Mouse (Mus musculus) urinary bladder, postnatal 10 days (tissue): ENCODE results near the gene Klrb1c.
"Not testable (repeated sequence)": the region's sequence is repeated elsewhere in the genome, so short reads cannot be mapped to it uniquely, and the experiment has no call there.

Experiments used
- DNase-seq: peaks from one replicate; pipeline ENCODE4 v3.0.0; 2022; ENCODE audit warnings: low spot score

The Klrb1c gene

DNA sequence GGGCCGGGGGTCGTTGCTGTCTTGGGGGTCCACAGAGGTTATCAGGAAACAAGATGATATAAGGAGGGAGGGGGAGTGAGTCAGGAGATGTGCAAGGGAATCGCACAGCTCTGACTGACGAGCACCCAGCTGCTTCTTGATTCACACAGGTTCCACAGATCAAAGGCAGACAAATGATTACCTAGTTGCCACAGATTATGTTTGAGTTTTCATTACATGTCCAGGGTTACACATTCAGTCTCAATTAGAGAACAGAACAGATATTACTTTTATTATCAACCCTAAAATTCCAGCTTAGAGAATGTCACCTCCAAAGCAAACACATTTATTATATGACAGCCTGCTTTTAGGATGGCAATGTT, 33.6 kb downstream of the Klrb1c start:
- not testable (repeated sequence) for DNase-seq

DNA sequence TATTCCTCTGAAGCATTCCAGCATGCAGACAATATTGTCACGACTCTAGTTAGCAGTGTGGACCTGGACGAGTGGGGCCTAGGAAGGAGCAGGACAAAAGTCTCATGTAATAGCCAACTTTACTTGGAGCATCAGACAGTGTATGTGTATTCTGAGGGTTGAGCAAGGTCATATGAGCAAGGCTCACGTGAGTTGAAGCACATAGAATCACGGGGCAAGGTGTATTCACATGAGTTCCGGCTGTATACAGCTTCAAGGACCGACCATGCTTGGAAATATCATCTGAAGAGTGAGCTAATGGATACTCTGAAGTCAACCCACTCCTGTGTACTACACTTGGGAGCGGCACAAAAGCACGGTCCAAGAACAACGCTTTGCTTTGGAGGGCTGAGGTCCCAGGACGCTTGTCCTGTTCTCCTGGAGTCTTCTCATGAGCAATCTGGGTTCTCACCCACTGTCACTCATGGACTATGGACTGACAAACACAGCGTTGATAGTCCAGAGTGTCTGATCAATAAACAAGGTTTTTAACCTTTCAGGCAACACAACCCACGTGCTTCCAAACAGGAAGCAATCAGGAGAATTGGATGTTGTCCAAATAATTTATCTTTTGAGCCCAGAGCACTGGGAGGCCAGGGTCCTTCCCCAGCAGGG, 34.1 kb downstream of the Klrb1c start:
- not testable (repeated sequence) for DNase-seq

- DNase-seq, result not testable (repeated sequence)
Measured at GRCm38 (mm10) chr6:128754265-128754664, 34.8 kb downstream of the Klrb1c start.

DNA sequence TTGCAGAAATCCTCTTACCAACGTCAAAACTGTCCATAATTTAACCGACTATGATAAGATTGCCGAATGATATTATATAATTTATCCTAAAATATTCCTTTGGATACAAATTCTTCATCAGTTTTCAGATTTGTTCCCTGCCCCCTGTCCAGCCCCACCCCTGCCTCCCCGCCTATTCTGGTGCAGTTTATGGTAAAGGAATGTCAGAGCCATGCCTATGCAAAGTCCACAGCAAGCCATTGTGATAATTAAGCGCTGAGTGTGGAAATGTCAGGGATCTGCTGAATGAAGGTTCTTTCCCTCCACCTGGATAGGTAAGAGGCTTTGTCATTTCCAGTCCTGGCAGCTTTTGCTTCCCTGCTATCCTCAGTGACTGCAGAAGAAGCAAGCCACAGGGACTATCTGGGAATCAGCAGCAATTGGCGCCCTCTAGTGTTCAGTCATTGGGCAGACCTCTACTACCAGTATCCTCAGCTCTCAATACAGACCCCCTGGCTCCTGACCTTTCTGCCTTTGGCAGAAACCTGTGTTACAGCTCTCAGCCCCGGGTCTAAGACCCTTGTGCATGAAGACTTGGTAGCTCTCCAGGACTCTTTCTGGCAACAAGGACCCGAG, 35.3 kb downstream of the Klrb1c start:
- DNase-seq, result not testable (repeated sequence)

DNA sequence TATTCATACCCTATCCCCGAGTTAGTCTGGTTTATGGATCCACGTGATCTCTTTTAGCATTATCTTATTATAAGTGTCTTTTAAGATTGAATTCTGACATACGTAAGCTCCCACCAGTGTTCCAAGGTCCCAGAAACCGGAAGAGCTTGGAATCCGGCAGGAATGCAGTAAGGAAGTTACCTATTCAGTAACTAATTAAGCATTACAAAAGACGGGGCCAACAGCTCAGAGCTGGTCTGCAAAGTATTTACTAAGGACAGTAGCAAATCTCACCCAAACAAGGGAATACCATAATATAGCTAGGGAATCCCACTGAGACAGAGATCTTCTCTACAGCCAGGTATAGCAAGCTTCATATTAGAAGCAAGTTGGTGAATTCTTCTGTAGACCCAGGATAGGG, 42.0 kb downstream of the Klrb1c start:
- not testable (repeated sequence) for DNase-seq

GRCm38 (mm10) chr6:128737445-128737844, 51.6 kb downstream of the Klrb1c start:
- DNase-seq, result no peak

GRCm38 (mm10) chr6:128736100-128736499, 52.9 kb downstream of the Klrb1c start:
- DNase-seq, result no peak

DNA sequence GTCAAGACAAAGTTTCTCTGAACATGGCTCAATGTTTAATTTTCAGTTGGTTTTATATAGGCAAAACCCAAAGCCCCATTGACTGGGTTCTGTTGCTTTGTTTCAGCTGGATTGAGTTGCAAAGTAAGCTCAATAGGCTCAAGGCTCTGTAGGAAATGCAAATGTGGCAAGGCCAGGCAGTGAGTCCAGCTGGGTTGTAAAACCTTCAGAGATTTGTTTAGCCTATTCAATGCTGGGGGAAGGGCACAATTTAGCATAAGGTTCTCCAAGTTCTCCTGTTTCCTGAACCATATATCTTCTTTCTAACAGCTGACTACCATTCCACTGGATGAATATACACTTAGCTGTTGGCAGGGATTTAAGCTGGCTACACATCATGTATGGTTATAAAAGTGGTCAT, 54.1 kb downstream of the Klrb1c start:
- DNase-seq, result no peak

DNA sequence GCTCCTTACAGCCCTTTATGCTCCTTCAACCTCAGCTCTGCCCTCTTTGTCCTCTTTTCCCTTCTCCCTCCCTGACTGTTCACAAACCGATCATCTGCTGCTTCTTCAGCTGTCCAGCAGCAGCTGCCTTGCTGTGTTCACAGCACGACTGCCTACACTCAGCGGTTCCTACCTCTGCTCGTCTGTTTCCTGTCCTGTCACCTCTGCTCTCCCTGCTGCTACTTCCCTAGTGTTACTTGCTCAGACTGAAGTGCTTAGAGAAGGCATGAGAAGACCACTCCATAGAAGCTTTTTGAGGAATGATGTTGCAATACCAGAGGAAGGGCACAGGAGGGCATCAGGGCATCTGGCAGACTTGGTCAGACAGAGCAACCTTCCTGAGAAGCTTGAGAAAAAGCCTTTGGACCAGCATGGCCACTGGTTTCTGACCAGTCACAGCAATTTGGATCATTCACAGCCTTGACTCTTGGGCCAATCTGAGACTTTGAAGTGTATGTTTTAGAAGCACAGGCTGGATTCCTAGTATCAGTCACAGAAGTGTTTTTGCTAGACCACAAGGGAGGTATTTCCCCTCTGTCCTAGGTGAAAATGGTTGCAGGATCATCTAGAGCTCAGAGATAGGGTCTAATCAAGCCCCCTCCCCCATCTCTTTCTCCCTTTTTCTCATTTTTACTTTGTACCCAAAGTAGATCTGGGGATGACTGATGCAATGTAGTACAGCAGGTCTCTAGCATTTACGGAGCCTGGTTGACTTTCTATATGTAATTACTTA, 54.9 kb downstream of the Klrb1c start:
- no peak for DNase-seq

DNA sequence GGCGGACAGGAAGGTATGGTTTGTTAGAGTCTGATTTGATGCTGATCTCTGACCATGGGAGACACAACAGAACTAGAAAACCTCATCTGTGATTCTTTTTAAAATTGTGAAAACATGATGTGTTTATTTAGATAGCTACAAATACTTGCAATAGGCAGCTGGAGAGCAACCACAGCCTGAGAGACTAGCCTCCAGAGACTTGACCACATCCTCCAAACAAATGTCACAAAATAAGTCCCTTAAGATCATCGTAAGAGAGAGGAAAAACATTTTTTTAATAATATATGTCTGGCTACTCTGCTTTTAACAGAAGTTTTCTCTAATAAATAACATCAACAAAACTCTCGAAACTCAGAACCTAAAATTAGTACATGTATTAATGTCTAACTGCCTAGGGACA, 57.0 kb downstream of the Klrb1c start:
- DNase-seq, result no peak
